Mouse (Mus musculus): ENCODE results near the gene Trim60.

The Trim60 gene

DNA sequence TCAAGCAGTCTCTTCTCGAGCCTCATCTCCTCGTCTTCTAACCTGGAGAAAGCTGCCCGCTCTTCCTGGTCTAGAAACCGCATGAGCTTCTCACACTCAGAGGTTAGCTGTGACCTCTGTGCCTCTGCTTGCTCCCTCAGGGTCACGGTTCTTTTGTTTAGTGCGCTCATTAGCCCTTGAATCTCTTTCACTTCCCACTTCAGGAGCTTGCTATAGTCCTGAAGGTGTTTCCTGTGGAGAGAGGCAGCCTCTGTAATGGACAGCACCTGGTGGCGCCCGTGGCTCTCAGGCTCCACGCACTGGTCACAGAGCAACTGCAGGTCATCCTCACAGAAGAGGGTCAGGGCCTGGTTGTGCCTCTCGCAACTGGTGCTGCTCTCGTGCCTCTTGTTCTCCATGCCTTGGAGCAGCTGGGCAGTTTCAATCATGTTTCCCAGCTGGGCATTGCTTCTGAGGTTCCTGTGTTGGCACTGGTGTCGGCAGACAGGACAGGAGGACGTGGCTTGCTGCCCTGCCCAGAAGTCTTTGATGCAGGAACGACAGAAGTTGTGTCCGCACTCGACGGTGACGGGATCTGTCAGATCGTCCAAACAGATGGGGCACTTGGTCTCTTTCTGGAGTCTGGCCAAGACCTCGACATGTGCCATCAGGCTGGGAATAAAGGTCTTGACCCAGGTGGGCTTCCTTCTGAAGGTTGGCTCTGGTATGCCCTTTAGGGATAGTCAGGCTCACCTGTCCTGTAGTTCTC, 35.1 kb downstream of the Trim60 start:
- DNase-seq (ENCODE audit: low spot score): no peak

DNA sequence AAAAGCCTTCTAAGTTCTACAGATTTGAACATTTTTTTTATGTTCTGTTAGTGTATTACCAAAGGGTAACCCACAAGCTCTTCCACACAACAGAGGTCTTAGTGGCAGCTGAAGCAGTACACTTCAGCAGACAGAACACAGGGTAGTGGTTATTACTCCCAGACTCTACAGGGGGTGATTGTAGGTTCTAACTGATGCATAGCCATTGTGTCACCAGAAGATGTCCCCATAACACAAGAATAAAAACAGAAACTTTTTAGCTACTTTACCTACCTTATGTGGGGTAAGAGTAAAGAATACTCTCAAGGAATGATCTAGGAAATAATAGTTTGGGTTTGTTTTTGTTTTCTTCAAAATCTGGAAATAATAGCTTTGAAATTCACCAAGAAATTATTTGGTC, 55.5 kb downstream of the Trim60 start:
- no peak for DNase-seq (ENCODE audit: low spot score)

DNA sequence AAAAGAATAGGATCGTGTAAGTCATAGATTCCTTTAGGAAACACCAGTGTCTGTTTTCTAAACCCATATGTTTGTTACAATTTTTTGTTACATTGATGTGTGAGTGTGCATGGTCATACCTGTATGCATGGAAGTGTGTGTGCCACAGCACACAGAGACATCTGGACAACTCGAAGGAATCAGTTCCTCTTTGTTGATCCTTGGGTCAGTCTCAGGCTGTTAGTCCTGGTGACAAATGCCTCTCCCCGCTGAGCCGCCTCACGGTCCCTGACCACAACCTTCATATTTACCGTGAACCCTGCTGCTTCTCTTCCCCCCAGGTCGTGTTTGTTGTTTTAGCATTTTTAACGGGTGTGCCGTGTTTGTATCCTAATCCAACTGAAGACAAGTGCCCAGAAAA, 59.4 kb downstream of the Trim60 start:
- no peak for DNase-seq (ENCODE audit: low spot score)

DNA sequence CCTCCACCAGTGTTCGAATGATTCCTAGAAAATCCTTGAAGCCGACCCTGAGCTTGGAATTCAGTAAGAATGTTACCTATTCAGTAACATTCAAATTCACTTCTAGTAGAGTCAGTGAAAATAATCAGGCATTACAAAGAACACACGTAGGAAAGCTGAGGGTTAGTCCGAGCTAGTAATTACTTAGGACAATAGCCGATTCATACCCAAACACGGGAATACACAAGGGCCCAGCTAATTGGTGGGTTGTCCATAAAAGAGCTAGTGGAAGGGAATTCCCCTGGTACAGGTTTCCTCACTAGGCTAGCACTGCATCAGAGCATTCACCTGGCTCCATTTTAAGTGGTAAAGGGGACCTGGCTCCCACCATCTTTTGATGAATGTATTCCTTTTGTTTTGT, 66.3 kb downstream of the Trim60 start:
- DNase-seq (ENCODE audit: low spot score): no peak
